Mouse (Mus musculus) neural tube, embryonic 11.5 days (tissue): ENCODE measurements at regions not wholly inside any gene's neighbourhood (a gene's known extent, or its start where the extent isn't known, plus 50 kb on each side); places are given as distances from the start of the nearest gene placed in this dataset.

Source experiments
- ATAC-seq: fragments of 200-750 bp; cut with Nextera tagmentation; 2 replicates; pipeline ENCODE4 v1.8.0; 2017; ENCODE audit warnings: moderate number of reproducible peaks, mild to moderate bottlenecking, moderate TSS enrichment, moderate library complexity; ENCODE audit not compliant: insufficient read depth, low FRiP score, low TSS enrichment
- DNase-seq: peaks from one replicate; pipeline ENCODE4 v3.0.0-alpha.2; 2015; ENCODE audit warnings: low spot score
- H3K27ac ChIP-seq: fragments of 300-500 bp; sonication (generic); 2 replicates; pipeline ENCODE4 v1.5.1; 2014; ENCODE audit warnings: low read depth, mild to moderate bottlenecking, low read length
- H3K27me3 ChIP-seq: fragments of 300-500 bp; sonication (generic); 2 replicates; pipeline ENCODE4 v1.6.1; 2014; ENCODE audit warnings: mild to moderate bottlenecking, low read length, mixed read lengths; ENCODE audit not compliant: control insufficient read depth, insufficient read depth
- H3K36me3 ChIP-seq: fragments of 300-500 bp; sonication (generic); 2 replicates; pipeline ENCODE4 v1.6.1; 2014; ENCODE audit warnings: mild to moderate bottlenecking, low read length, moderate library complexity, mixed read lengths; ENCODE audit not compliant: control insufficient read depth, insufficient read depth
- H3K4me1 ChIP-seq: fragments of 300-500 bp; sonication (generic); 2 replicates; pipeline ENCODE4 v1.6.1; 2014; ENCODE audit warnings: low read length, mixed read lengths; ENCODE audit not compliant: control insufficient read depth, insufficient read depth
- H3K4me2 ChIP-seq: fragments of 300-500 bp; sonication (generic); 2 replicates; pipeline ENCODE4 v1.6.1; 2014; ENCODE audit warnings: low read depth, mild to moderate bottlenecking, moderate library complexity
- H3K4me3 ChIP-seq: fragments of 300-500 bp; sonication (generic); 2 replicates; pipeline ENCODE4 v1.5.1; 2014; ENCODE audit warnings: low read depth, low read length
- H3K9ac ChIP-seq: fragments of 300-500 bp; sonication (generic); 2 replicates; pipeline ENCODE4 v1.6.1; 2014; ENCODE audit warnings: mild to moderate bottlenecking, low read length
- H3K9me3 ChIP-seq: fragments of 300-500 bp; sonication (generic); 2 replicates; pipeline ENCODE4 v1.6.1; 2016; ENCODE audit warnings: low read length; ENCODE audit not compliant: control insufficient read depth
- WGBS: fragments of 180-500 bp; shearing (Covaris S2); extraction: QIAGEN DNeasy Blood & Tissue Kit; methylation state at CpG from one replicate; pipeline ENCODE4 v1.1.7; 2014; 5-methylcytosine and 5-hydroxymethylcytosine counted together

GRCm38 (mm10) chr8:100796628-100797027, 1380.4 kb upstream of the Cdh8 start:
- H3K9me3 ChIP-seq: no peaks in the 10 kb centered on the region
- 78% methylated on average over 1 of the region's 1 CpGs for WGBS
- no peaks in the 10 kb centered on the region for H3K4me1 ChIP-seq
- H3K4me3 ChIP-seq: no peak overlapping the region
- no peak overlapping the region for H3K9ac ChIP-seq
- no peak overlapping the region for H3K27ac ChIP-seq
- DNase-seq (no peak), ATAC-seq (no peak)
- H3K4me2 ChIP-seq: no peak overlapping the region
- no peaks in the 10 kb centered on the region for H3K27me3 ChIP-seq
- no peaks in the 10 kb centered on the region for H3K36me3 ChIP-seq

- no peaks in the 10 kb centered on the region for H3K36me3 ChIP-seq
- H3K4me2 ChIP-seq: no peak overlapping the region
- no peaks in the 10 kb centered on the region for H3K27me3 ChIP-seq
- H3K4me3 ChIP-seq: no peak overlapping the region
- H3K27ac ChIP-seq: no peak overlapping the region
- no peaks in the 10 kb centered on the region for H3K9me3 ChIP-seq
- H3K4me1 ChIP-seq: no peaks in the 10 kb centered on the region
- 86% methylated on average over 7 of the region's 7 CpGs for WGBS
- DNase-seq (no peak), ATAC-seq (no peak)
- H3K9ac ChIP-seq: no peak overlapping the region
Measured at GRCm38 (mm10) chr8:100793951-100794350, 1377.7 kb upstream of the Cdh8 start.

- ATAC-seq: no peak
- H3K9me3 ChIP-seq: no peaks in the 10 kb centered on the region
- WGBS: 80% methylated on average over 11 of the region's 11 CpGs
- H3K27me3 ChIP-seq: no peaks in the 10 kb centered on the region
- H3K4me2 ChIP-seq: no peak overlapping the region
- no peak overlapping the region for H3K27ac ChIP-seq
- no peak overlapping the region for H3K4me3 ChIP-seq
- no peaks in the 10 kb centered on the region for H3K4me1 ChIP-seq
- no peak overlapping the region for H3K9ac ChIP-seq
- H3K36me3 ChIP-seq: no peaks in the 10 kb centered on the region
- DNase-seq: no peak
Measured at GRCm38 (mm10) chr8:100790592-100791141, 1374.4 kb upstream of the Cdh8 start.

GRCm38 (mm10) chr8:100788132-100788531, 1371.9 kb upstream of the Cdh8 start:
- Histone ChIP-seq H3K4me2 (no peak overlapping the region), H3K9me3 (no peaks in the 10 kb centered on the region), H3K27me3 (no peaks in the 10 kb centered on the region), H3K9ac (no peak overlapping the region), H3K27ac (no peak overlapping the region), H3K4me3 (no peak overlapping the region), H3K36me3 (no peaks in the 10 kb centered on the region), H3K4me1 (no peaks in the 10 kb centered on the region)
- DNase-seq (no peak), ATAC-seq (no peak)
- 81% methylated on average over 6 of the region's 6 CpGs for WGBS

GRCm38 (mm10) chr8:100772742-100773370, 1356.6 kb upstream of the Cdh8 start:
- Histone ChIP-seq H3K4me3 (no peak overlapping the region), H3K27me3 (no peaks in the 10 kb centered on the region), H3K27ac (no peak overlapping the region), H3K9me3 (no peaks in the 10 kb centered on the region), H3K4me2 (no peak overlapping the region), H3K4me1 (no peaks in the 10 kb centered on the region), H3K9ac (no peak overlapping the region), H3K36me3 (no peaks in the 10 kb centered on the region)
- ATAC-seq (peak; percentile 58), DNase-seq (peak; percentile 78)
- 30% methylated on average over 9 of the region's 9 CpGs for WGBS

GRCm38 (mm10) chr8:100769617-100770016, 1353.3 kb upstream of the Cdh8 start:
- WGBS: 73% methylated on average over 4 of the region's 4 CpGs

GRCm38 (mm10) chr8:100733927-100734326, 1317.7 kb upstream of the Cdh8 start:
- no peaks in the 10 kb centered on the region for H3K9me3 ChIP-seq
- H3K4me2 ChIP-seq: no peak overlapping the region
- ATAC-seq (no peak), DNase-seq (no peak)
- no peaks in the 10 kb centered on the region for H3K36me3 ChIP-seq
- no peaks in the 10 kb centered on the region for H3K27me3 ChIP-seq
- no peak overlapping the region for H3K4me3 ChIP-seq
- H3K9ac ChIP-seq: no peak overlapping the region
- no peaks in the 10 kb centered on the region for H3K4me1 ChIP-seq
- WGBS: 78% methylated on average over 4 of the region's 4 CpGs
- H3K27ac ChIP-seq: no peak overlapping the region

More at GRCm38 (mm10) chr8:100769617-100770016, 1353.3 kb upstream of the Cdh8 start:
- H3K36me3 ChIP-seq: no peaks in the 10 kb centered on the region
- ATAC-seq (no peak), DNase-seq (no peak)
- H3K27me3 ChIP-seq: no peaks in the 10 kb centered on the region
- H3K9ac ChIP-seq: no peak overlapping the region
- H3K4me3 ChIP-seq: no peak overlapping the region
- H3K9me3 ChIP-seq: no peaks in the 10 kb centered on the region
- no peak overlapping the region for H3K4me2 ChIP-seq
- H3K4me1 ChIP-seq: no peaks in the 10 kb centered on the region
- H3K27ac ChIP-seq: no peak overlapping the region

- H3K36me3 ChIP-seq: no peaks in the 10 kb centered on the region
- no peak overlapping the region for H3K27ac ChIP-seq
- no peaks in the 10 kb centered on the region for H3K4me1 ChIP-seq
- H3K4me3 ChIP-seq: no peak overlapping the region
- ATAC-seq (no peak), DNase-seq (no peak)
- no peak overlapping the region for H3K9ac ChIP-seq
- no peaks in the 10 kb centered on the region for H3K9me3 ChIP-seq
- H3K27me3 ChIP-seq: no peaks in the 10 kb centered on the region
- WGBS: 80% methylated on average over 2 of the region's 2 CpGs
- H3K4me2 ChIP-seq: no peak overlapping the region
Measured at GRCm38 (mm10) chr8:100702365-100702764, 1286.1 kb upstream of the Cdh8 start.

GRCm38 (mm10) chr8:100695043-100695442, 1278.8 kb upstream of the Cdh8 start:
- H3K4me3 ChIP-seq: no peak overlapping the region
- H3K4me1 ChIP-seq: no peaks in the 10 kb centered on the region
- H3K36me3 ChIP-seq: no peaks in the 10 kb centered on the region
- H3K27ac ChIP-seq: no peak overlapping the region
- 84% methylated on average over 3 of the region's 3 CpGs for WGBS
- DNase-seq (no peak), ATAC-seq (no peak)
- no peak overlapping the region for H3K4me2 ChIP-seq
- H3K9me3 ChIP-seq: no peaks in the 10 kb centered on the region
- no peaks in the 10 kb centered on the region for H3K27me3 ChIP-seq
- no peak overlapping the region for H3K9ac ChIP-seq
